Mouse (Mus musculus): ENCODE measurements around the gene Scml4.

GRCm38 (mm10) chr10:43005677-43006076 is 145.5 kb downstream of the Scml4 start:
- TF ChIP-seq CTCF (IDR thresholded peaks at IDR 0.05; ENCODE audit: control insufficient read depth, insufficient read depth, insufficient read length) (no peak), MAX (IDR thresholded peaks at IDR 0.05) (no peak), USF1 (IDR thresholded peaks at IDR 0.05; ENCODE audit: low read depth) (no peak), CEBPB (IDR thresholded peaks at IDR 0.05; ENCODE audit: low read depth) (no peak), MYOG (IDR thresholded peaks at IDR 0.05; ENCODE audit: control insufficient read depth, extremely low read depth, insufficient read length) (no peak), MYOD1 (IDR thresholded peaks at IDR 0.05; ENCODE audit: control insufficient read depth, insufficient read length, low read depth) (no peak), FOSL1 (IDR thresholded peaks at IDR 0.05; ENCODE audit: insufficient read depth, low read length, poor library complexity, severe bottlenecking) (no peak)

All from C2C12 (cell line).